Mouse (Mus musculus) hindbrain, postnatal 0 days (tissue): Measurements from ENCODE around the gene Gif. TPM values are rescaled to one million over a fixed set of nuclear protein-coding genes. Genes with fewer than 3 reads are reported as not detected.
A peak's percentile ranks its signal among the peaks of the same experiment; 100 is the strongest.

ENCODE experiments used
- ATAC-seq: fragments of 200-750 bp; cut with Nextera tagmentation; 2 replicates; pipeline ENCODE4 v1.8.0; 2017; ENCODE audit warnings: mild to moderate bottlenecking, moderate TSS enrichment, moderate library complexity
- DNase-seq: peaks from one replicate; pipeline ENCODE4 v3.0.0-alpha.2; 2015; ENCODE audit warnings: low spot score
- H3K27ac ChIP-seq: fragments of 300-500 bp; sonication (generic); 2 replicates; pipeline ENCODE4 v1.5.1; 2014; ENCODE audit warnings: mild to moderate bottlenecking
- H3K27me3 ChIP-seq: fragments of 300-500 bp; sonication (generic); 2 replicates; pipeline ENCODE4 v1.6.1; 2014; ENCODE audit warnings: low read length, mixed read lengths; ENCODE audit not compliant: insufficient read depth
- H3K36me3 ChIP-seq: fragments of 300-500 bp; sonication (generic); 2 replicates; pipeline ENCODE4 v1.6.1; 2014; ENCODE audit warnings: low read length, mixed read lengths; ENCODE audit not compliant: insufficient read depth
- H3K4me1 ChIP-seq: fragments of 300-500 bp; sonication (generic); 2 replicates; pipeline ENCODE4 v1.6.1; 2014; ENCODE audit warnings: antibody characterized with exemption, low read length, mixed read lengths; ENCODE audit not compliant: insufficient read depth
- H3K4me2 ChIP-seq: fragments of 300-500 bp; sonication (generic); 2 replicates; pipeline ENCODE4 v1.6.1; 2014; ENCODE audit warnings: low read depth, mild to moderate bottlenecking, low read length, moderate library complexity, mixed read lengths
- H3K4me3 ChIP-seq: fragments of 300-500 bp; sonication (generic); 2 replicates; pipeline ENCODE4 v1.5.1; 2014; ENCODE audit warnings: low read length
- H3K9ac ChIP-seq: fragments of 300-500 bp; sonication (generic); replicated peaks from 2 replicates; pipeline ENCODE4 v1.6.1; 2014; ENCODE audit warnings: mild to moderate bottlenecking, low read length, moderate library complexity, mixed read lengths
- H3K9me3 ChIP-seq: fragments of 300-500 bp; sonication (generic); 2 replicates; pipeline ENCODE4 v1.6.1; 2016; ENCODE audit warnings: low read length, mixed read lengths
- CTCF ChIP-seq: IDR thresholded peaks from 2 replicates; pipeline ENCODE4 v1.5.1; 2016; ENCODE audit warnings: antibody characterized with exemption, control low read depth, low read depth
- WGBS: fragments of 180-500 bp; shearing (Covaris S2); extraction: QIAGEN DNeasy Blood & Tissue Kit; methylation state at CpG from one replicate; pipeline ENCODE4 v1.1.7; 2014; 5-methylcytosine and 5-hydroxymethylcytosine counted together
- polyA plus RNA-seq: library from polyadenylated mRNA; unstranded; fragments of >200 nt; fragmentation: Nextera tagmentation; extraction: Ambion mirVana; gene quantifications from 2 replicates; pipeline ENCODE4 v1.2.1, GENCODE M21; 2015
- total RNA-seq: library from RNA; depleted of rRNA; stranded (reverse); fragments of >200 nt; gene quantifications from 2 replicates; pipeline ENCODE4 v1.2.3, GENCODE M21; 2014; rRNA removed

Gif gene
- total and polyA plus RNA-seq, 2 experiments from 2014 or later, result not detected

DNA sequence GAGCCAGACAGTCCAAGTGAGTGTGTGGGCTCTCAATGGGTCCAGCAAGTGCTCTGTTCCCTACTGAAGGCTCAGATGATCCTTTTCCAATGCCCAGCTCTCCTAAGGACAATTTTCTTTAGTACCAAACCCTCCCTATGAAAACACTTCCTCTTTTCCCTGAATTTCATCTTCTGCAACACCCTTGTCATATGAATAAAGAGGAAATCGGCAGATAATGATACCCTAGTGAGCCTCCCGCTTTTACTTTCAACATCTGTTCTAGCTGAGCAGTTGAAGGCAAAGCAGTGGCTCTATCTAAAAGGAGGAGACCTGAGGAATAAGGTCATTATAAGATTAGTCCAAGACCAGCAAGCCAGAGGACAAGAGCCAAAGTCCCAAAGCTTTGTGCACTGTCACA, 61.1 kb downstream of the Gif start:
- TF ChIP-seq CTCF, result no peak
- no peak overlapping the region for H3K4me3 ChIP-seq
- H3K9me3 ChIP-seq, result no peaks in the 10 kb centered on the region
- WGBS, result 80% methylated on average over 2 of the region's 2 CpGs
- no peaks in the 10 kb centered on the region for H3K36me3 ChIP-seq
- ATAC-seq (no peak), DNase-seq (no peak)
- H3K9ac ChIP-seq, result no peak overlapping the region
- H3K27ac ChIP-seq, result no peak overlapping the region
- H3K27me3 ChIP-seq, result no peaks in the 10 kb centered on the region
- peaks cover 5% of the 10 kb centered on the region; the same call in 1 of the 2 replicates for H3K4me1 ChIP-seq
- H3K4me2 ChIP-seq, result no peak overlapping the region

DNA sequence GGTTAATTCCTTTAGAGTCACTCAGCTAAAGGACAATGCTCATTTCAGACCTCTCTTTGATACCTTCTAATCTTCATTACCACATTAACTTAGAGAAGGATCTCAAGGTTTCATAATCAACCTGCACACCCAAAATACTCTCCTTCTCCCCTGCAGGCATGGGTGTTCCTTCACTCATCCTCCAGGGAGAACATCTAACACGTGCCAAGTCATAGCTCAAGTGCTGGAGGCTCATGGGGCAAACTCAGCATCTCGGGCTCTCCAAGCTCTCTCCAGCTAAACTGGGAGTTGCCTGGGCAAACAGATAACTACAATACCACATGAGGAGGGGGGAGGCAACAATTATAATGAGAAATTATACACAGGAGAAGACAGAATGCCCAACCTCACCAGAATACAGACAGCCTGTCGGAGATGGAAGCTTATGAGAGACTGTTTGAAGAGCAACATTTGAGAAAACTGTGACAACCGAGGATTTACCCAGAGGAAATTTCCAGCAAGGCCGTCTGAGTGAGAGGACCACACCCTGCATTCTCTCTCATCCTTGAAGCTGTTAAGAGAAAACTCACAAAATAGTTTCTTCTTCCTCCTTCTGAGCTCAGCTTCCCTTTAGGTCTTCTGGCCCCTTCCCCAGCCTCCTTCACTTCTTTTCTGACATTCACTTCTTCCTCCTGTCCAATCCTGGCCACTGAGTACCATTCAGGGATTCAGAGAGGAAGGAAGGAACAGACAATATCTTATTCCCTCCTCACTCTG, 62.8 kb downstream of the Gif start:
- H3K9ac ChIP-seq, result no peak overlapping the region
- H3K4me2 ChIP-seq, result no peak overlapping the region
- H3K4me1 ChIP-seq, result peaks cover 5% of the 10 kb centered on the region; the same call in 1 of the 2 replicates
- no peak for TF ChIP-seq CTCF
- DNase-seq, result no peak
- no peaks in the 10 kb centered on the region for H3K36me3 ChIP-seq
- no peak for ATAC-seq
- no peaks in the 10 kb centered on the region for H3K9me3 ChIP-seq
- H3K4me3 ChIP-seq, result no peak overlapping the region
- WGBS, result 80% methylated on average over 5 of the region's 5 CpGs
- no peak overlapping the region for H3K27ac ChIP-seq
- no peaks in the 10 kb centered on the region for H3K27me3 ChIP-seq

DNA sequence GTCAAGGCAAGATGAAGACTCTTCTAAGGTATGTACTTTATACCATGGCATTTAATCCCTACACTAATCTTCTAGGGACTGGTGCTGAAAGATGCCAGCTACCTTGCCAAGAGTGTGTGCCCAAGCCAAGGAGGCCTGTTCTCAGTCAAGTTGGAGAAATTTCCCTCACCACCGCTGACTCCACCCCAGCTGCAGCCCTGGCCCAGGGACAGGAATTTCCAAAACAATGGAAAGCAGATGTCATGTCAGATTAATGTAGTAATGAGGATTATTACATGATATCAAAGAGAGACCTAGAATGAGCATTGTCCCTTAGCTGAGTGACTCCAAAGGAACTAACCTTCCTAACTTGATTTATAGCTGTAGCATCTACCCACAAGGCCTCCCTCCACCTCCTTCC, 63.5 kb downstream of the Gif start:
- H3K27ac ChIP-seq, result no peak overlapping the region
- ATAC-seq (no peak), DNase-seq (peak; percentile 7)
- H3K36me3 ChIP-seq, result no peaks in the 10 kb centered on the region
- H3K9me3 ChIP-seq, result no peaks in the 10 kb centered on the region
- H3K27me3 ChIP-seq, result no peaks in the 10 kb centered on the region
- H3K4me3 ChIP-seq, result no peak overlapping the region
- no peak overlapping the region for H3K9ac ChIP-seq
- WGBS, result 50% methylated on average over 1 of the region's 1 CpGs
- TF ChIP-seq CTCF, result no peak
- peaks cover 5% of the 10 kb centered on the region; the same call in 1 of the 2 replicates for H3K4me1 ChIP-seq
- no peak overlapping the region for H3K4me2 ChIP-seq

DNA sequence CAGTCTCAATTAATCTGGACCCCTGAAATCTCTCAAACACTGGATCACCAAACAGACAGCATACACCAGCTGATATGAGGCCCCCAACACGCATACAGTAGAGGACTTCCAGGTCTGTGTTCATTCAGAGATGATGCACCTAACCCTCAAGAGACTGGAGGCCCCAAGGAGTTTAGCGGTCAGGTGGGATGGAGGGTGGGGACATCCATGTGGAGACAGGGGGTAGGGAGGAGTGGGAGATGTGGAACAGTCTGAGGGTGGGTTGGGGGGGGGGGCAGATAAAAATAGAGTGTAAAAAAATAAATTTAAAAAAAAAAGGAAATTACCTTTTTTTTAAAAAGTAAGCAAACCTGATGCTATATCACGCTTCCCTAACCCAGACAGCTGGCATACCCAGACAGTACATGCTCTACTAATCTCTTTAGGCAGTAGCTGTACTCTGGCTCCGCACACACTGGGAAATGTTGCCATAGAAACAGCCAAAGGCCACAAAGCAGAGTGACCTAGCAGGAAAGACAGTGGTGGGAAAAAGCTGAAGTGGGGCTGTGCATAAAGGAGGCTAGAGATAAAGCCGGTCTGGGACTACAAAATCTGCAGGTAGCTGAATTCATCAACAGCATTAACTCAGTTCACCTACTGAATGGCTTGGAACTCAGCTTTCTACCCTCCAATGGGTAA, 64.5 kb downstream of the Gif start:
- H3K4me1 ChIP-seq, result peaks cover 5% of the 10 kb centered on the region; the same call in 1 of the 2 replicates
- 0 out of 2 replicates have a peak overlapping the region, but pooled peaks have one; percentile 18 for H3K4me2 ChIP-seq
- H3K27ac ChIP-seq, result no peak overlapping the region
- H3K4me3 ChIP-seq, result no peak overlapping the region
- 33% methylated on average over 5 of the region's 5 CpGs for WGBS
- TF ChIP-seq CTCF, result no peak
- H3K9me3 ChIP-seq, result no peaks in the 10 kb centered on the region
- DNase-seq (peak; percentile 77), ATAC-seq (peak; percentile 93)
- no peak overlapping the region for H3K9ac ChIP-seq
- H3K27me3 ChIP-seq, result no peaks in the 10 kb centered on the region
- H3K36me3 ChIP-seq, result no peaks in the 10 kb centered on the region

Other genes starting within 250 kb of the Gif start
- gene Ms4a6b, start 231.0 kb upstream of the Gif start, total RNA-seq, result 3.1 and 8.7 TPM in 2 replicates
- 2.3 and 2.6 TPM in 2 replicates for gene Ms4a6b, start 231.0 kb upstream of the Gif start, polyA plus RNA-seq
- not detected in 2 replicates for gene Ms4a4d, start 210.8 kb upstream of the Gif start, total RNA-seq
- not detected in 2 replicates for gene Ms4a4d, start 210.8 kb upstream of the Gif start, polyA plus RNA-seq
- 3.0 and 3.2 TPM in 2 replicates for gene Ms4a6d, start 142.7 kb upstream of the Gif start, total RNA-seq
- gene Ms4a6d, start 142.7 kb upstream of the Gif start, polyA plus RNA-seq, result 2.3 and 3.0 TPM in 2 replicates
- gene Ms4a2, start 123.8 kb upstream of the Gif start, total RNA-seq, result 3.7 TPM in 1 of 2 replicates, not detected in the other
- 0.19 and 0.36 TPM in 2 replicates for gene Ms4a2, start 123.8 kb upstream of the Gif start, polyA plus RNA-seq
- gene Ms4a3, start 106.7 kb upstream of the Gif start, total RNA-seq, result not detected in 2 replicates
- gene Ms4a3, start 106.7 kb upstream of the Gif start, polyA plus RNA-seq, result not detected in 2 replicates
- gene Oosp2, start 87.0 kb upstream of the Gif start, total RNA-seq, result not detected in 2 replicates
- gene Oosp2, start 87.0 kb upstream of the Gif start, polyA plus RNA-seq, result not detected in 2 replicates
- not detected in 2 replicates for gene Oosp1, start 56.4 kb upstream of the Gif start, total RNA-seq
- not detected in 2 replicates for gene Oosp1, start 56.4 kb upstream of the Gif start, polyA plus RNA-seq
- gene Oosp3, start 50.5 kb upstream of the Gif start, total RNA-seq, result not detected in 2 replicates
- gene Oosp3, start 50.5 kb upstream of the Gif start, polyA plus RNA-seq, result not detected in 2 replicates
- 8.8 and 14.4 TPM in 2 replicates for gene Mrpl16, start 22.8 kb downstream of the Gif start, total RNA-seq
- 54.2 and 59.1 TPM in 2 replicates for gene Mrpl16, start 22.8 kb downstream of the Gif start, polyA plus RNA-seq
- gene Stx3, start 71.8 kb downstream of the Gif start, total RNA-seq, result 9.2 and 16.0 TPM in 2 replicates
- gene Stx3, start 71.8 kb downstream of the Gif start, polyA plus RNA-seq, result 24.3 and 25.5 TPM in 2 replicates
- gene Olfr1417, start 91.7 kb downstream of the Gif start, total RNA-seq, result not detected in 2 replicates
- 0.19 and 0.20 TPM in 2 replicates for gene Olfr1417, start 91.7 kb downstream of the Gif start, polyA plus RNA-seq
- not detected in 2 replicates for gene Olfr1418, start 113.5 kb downstream of the Gif start, total RNA-seq
- not detected in 2 replicates for gene Olfr1418, start 113.5 kb downstream of the Gif start, polyA plus RNA-seq
- gene Olfr1419, start 127.6 kb downstream of the Gif start, total RNA-seq, result not detected in 2 replicates
- gene Olfr1419, start 127.6 kb downstream of the Gif start, polyA plus RNA-seq, result not detected in 2 replicates
- not detected in 2 replicates for gene Olfr1420, start 139.0 kb downstream of the Gif start, total RNA-seq
- gene Olfr1420, start 139.0 kb downstream of the Gif start, polyA plus RNA-seq, result not detected in 2 replicates
- 11.1 and 12.3 TPM in 2 replicates for gene Patl1, start 164.8 kb downstream of the Gif start, total RNA-seq
- 9.8 and 11.5 TPM in 2 replicates for gene Patl1, start 164.8 kb downstream of the Gif start, polyA plus RNA-seq
- gene Osbp, start 218.4 kb downstream of the Gif start, total RNA-seq, result 25.5 and 28.0 TPM in 2 replicates
- 2.5 and 2.6 TPM in 2 replicates for gene Osbp, start 218.4 kb downstream of the Gif start, polyA plus RNA-seq